Mouse (Mus musculus): Measurements from ENCODE around the gene Chst1. TPM values are rescaled to one million over a fixed set of nuclear protein-coding genes. Genes with fewer than 3 reads are reported as not detected.

Chst1 gene
- polyA plus RNA-seq, 2 experiments: 0.13 TPM; not detected in 1

- Histone ChIP-seq H3K4me2 (ENCODE audit: low read depth) (no peak overlapping the region), H3K4me1 (replicated peaks; ENCODE audit: control insufficient read depth in 2 of 2, insufficient read depth in 2 of 2, low read length in 1 of 2) (no peaks in the 10 kb centered on the region), H3K9me3 (ENCODE audit: control insufficient read depth, low read length) (no peaks in the 10 kb centered on the region), H3K36me3 (replicated peaks; ENCODE audit: control insufficient read depth, insufficient read depth, low read depth) (no peaks in the 10 kb centered on the region), H3K27ac (no peak overlapping the region), H3K27me3 (ENCODE audit: control insufficient read depth, insufficient read depth, low read length) (peaks cover under 1% of the 10 kb centered on the region; the same call in 1 of the 2 replicates), H3K9ac (replicated peaks) (no peak overlapping the region), H3K4me3 (ENCODE audit: insufficient read depth in 1 of 2, low read depth in 2 of 2, low read length in 2 of 2) (no peak overlapping the region)
- TF ChIP-seq CTCF (IDR thresholded peaks at IDR 0.05; ENCODE audit: low read depth) (no peak), EP300 (IDR thresholded peaks at IDR 0.05; ENCODE audit: low read depth) (no peak)
- ATAC-seq (ENCODE audit: insufficient read depth) (no peak), DNase-seq (ENCODE audit: low read depth in 3 of 3, low spot score in 3 of 3) (no peak)
- 20% methylated on average over 12 of the region's 12 CpGs for WGBS (ENCODE audit: insufficient replicate concordance)
Measured at GRCm38 (mm10) chr2:92608013-92608619, 8.6 kb downstream of the Chst1 start.

GRCm38 (mm10) chr2:92608810-92609581 is 9.5 kb downstream of the Chst1 start:
- no peak overlapping the region for H3K9ac ChIP-seq (replicated peaks)
- ATAC-seq (ENCODE audit: insufficient read depth): no peak
- WGBS (ENCODE audit: insufficient replicate concordance): 33% methylated on average over 4 of the region's 4 CpGs
- H3K27ac ChIP-seq: no peak overlapping the region
- no peaks in the 10 kb centered on the region; the same call in 1 of the 2 replicates for H3K27me3 ChIP-seq (ENCODE audit: control insufficient read depth, insufficient read depth, low read length)
- no peaks in the 10 kb centered on the region for H3K4me1 ChIP-seq (replicated peaks; ENCODE audit: control insufficient read depth in 2 of 2, insufficient read depth in 2 of 2, low read length in 1 of 2)
- H3K9me3 ChIP-seq (ENCODE audit: control insufficient read depth, low read length): no peaks in the 10 kb centered on the region
- TF ChIP-seq EP300 (IDR thresholded peaks at IDR 0.05; ENCODE audit: low read depth): no peak
- peak; percentile 87 for TF ChIP-seq CTCF (IDR thresholded peaks at IDR 0.05; ENCODE audit: low read depth)
- peak; percentile 27 to 34 (median 28) for DNase-seq (ENCODE audit: low read depth in 3 of 3, low spot score in 3 of 3)
- H3K36me3 ChIP-seq (replicated peaks; ENCODE audit: control insufficient read depth, insufficient read depth, low read depth): no peaks in the 10 kb centered on the region
- H3K4me3 ChIP-seq (ENCODE audit: insufficient read depth in 1 of 2, low read depth in 2 of 2, low read length in 2 of 2): no peak overlapping the region
- H3K4me2 ChIP-seq (ENCODE audit: low read depth): no peak overlapping the region

GRCm38 (mm10) chr2:92609704-92610379 is 10.3 kb downstream of the Chst1 start:
- ATAC-seq (ENCODE audit: insufficient read depth): no peak
- Histone ChIP-seq H3K4me1 (replicated peaks; ENCODE audit: control insufficient read depth in 2 of 2, insufficient read depth in 2 of 2, low read length in 1 of 2) (no peaks in the 10 kb centered on the region), H3K4me2 (ENCODE audit: low read depth) (no peak overlapping the region), H3K27me3 (ENCODE audit: control insufficient read depth, insufficient read depth, low read length) (no peaks in the 10 kb centered on the region; the same call in 1 of the 2 replicates), H3K9me3 (ENCODE audit: control insufficient read depth, low read length) (no peaks in the 10 kb centered on the region), H3K27ac (no peak overlapping the region), H3K36me3 (replicated peaks; ENCODE audit: control insufficient read depth, insufficient read depth, low read depth) (no peaks in the 10 kb centered on the region), H3K9ac (replicated peaks) (no peak overlapping the region), H3K4me3 (ENCODE audit: insufficient read depth in 1 of 2, low read depth in 2 of 2, low read length in 2 of 2) (no peak overlapping the region)
- no peak for TF ChIP-seq EP300 (IDR thresholded peaks at IDR 0.05; ENCODE audit: low read depth)
- no peak for TF ChIP-seq CTCF (IDR thresholded peaks at IDR 0.05; ENCODE audit: low read depth)
- no peak for DNase-seq (ENCODE audit: low read depth in 3 of 3, low spot score in 3 of 3)
- WGBS (ENCODE audit: insufficient replicate concordance): 58% methylated on average over 3 of the region's 3 CpGs

- no peak overlapping the region for H3K4me2 ChIP-seq (ENCODE audit: low read depth)
- H3K27ac ChIP-seq: no peak overlapping the region
- no peaks in the 10 kb centered on the region for H3K36me3 ChIP-seq (replicated peaks; ENCODE audit: control insufficient read depth, insufficient read depth, low read depth)
- H3K9me3 ChIP-seq (ENCODE audit: control insufficient read depth, low read length): no peaks in the 10 kb centered on the region
- no peak overlapping the region for H3K4me3 ChIP-seq (ENCODE audit: insufficient read depth in 1 of 2, low read depth in 2 of 2, low read length in 2 of 2)
- 81% methylated on average over 15 of the region's 15 CpGs for whole genome bisulfite sequencing (ENCODE audit: insufficient replicate concordance)
- no peak for ATAC-seq (ENCODE audit: insufficient read depth)
- TF ChIP-seq EP300 (IDR thresholded peaks at IDR 0.05; ENCODE audit: low read depth) (no peak), CTCF (IDR thresholded peaks at IDR 0.05; ENCODE audit: low read depth) (no peak)
- H3K27me3 ChIP-seq (ENCODE audit: control insufficient read depth, insufficient read depth, low read length): no peaks in the 10 kb centered on the region
- no peak for DNase-seq (ENCODE audit: low read depth in 3 of 3, low spot score in 3 of 3)
- peaks cover 0 to 9% of the 10 kb centered on the region in 2 experiments; a peak in 2 of 4 replicates for H3K4me1 ChIP-seq (replicated peaks; ENCODE audit: control insufficient read depth in 2 of 2, insufficient read depth in 2 of 2, low read length in 1 of 2)
- H3K9ac ChIP-seq (replicated peaks): no peak overlapping the region
Measured at GRCm38 (mm10) chr2:92613645-92614044, 14.1 kb downstream of the Chst1 start.

- Histone ChIP-seq H3K4me2 (ENCODE audit: low read depth) (no peak overlapping the region), H3K9ac (replicated peaks) (no peak overlapping the region), H3K36me3 (replicated peaks; ENCODE audit: control insufficient read depth, insufficient read depth, low read depth) (no peaks in the 10 kb centered on the region), H3K4me1 (replicated peaks; ENCODE audit: control insufficient read depth in 2 of 2, insufficient read depth in 2 of 2, low read length in 1 of 2) (peaks cover 0 to 9% of the 10 kb centered on the region in 2 experiments; a peak in 2 of 4 replicates), H3K27ac (no peak overlapping the region), H3K27me3 (ENCODE audit: control insufficient read depth, insufficient read depth, low read length) (no peaks in the 10 kb centered on the region), H3K9me3 (ENCODE audit: control insufficient read depth, low read length) (no peaks in the 10 kb centered on the region), H3K4me3 (ENCODE audit: insufficient read depth in 1 of 2, low read depth in 2 of 2, low read length in 2 of 2) (no peak overlapping the region)
- 68% methylated on average over 14 of the region's 14 CpGs for WGBS (ENCODE audit: insufficient replicate concordance)
- TF ChIP-seq CTCF (IDR thresholded peaks at IDR 0.05; ENCODE audit: low read depth): no peak
- no peak for TF ChIP-seq EP300 (IDR thresholded peaks at IDR 0.05; ENCODE audit: low read depth)
- DNase-seq (ENCODE audit: low read depth in 3 of 3, low spot score in 3 of 3) (no peak), ATAC-seq (ENCODE audit: insufficient read depth) (no peak)
Measured at GRCm38 (mm10) chr2:92614106-92614505, 14.6 kb downstream of the Chst1 start.

All from liver, embryonic 14.5 days (tissue).